Mouse (Mus musculus): Measurements from ENCODE around the gene Nkiras1. TPM values are rescaled to one million over a fixed set of nuclear protein-coding genes. Genes with fewer than 3 reads are reported as not detected.
"Not testable (repeated sequence)": the region's sequence is repeated elsewhere in the genome, so short reads cannot be mapped to it uniquely, and the experiment has no call there.

The Nkiras1 gene
- total and polyA plus RNA-seq, 2 experiments from 2014 or later, result 19.2 to 47.1 TPM

GRCm38 (mm10) chr14:18241786-18242185, 29.1 kb upstream of the Nkiras1 start:
- H3K27me3 ChIP-seq (ENCODE audit: insufficient read depth, low read length), result no peaks in the 10 kb centered on the region
- no peak overlapping the region for H3K9ac ChIP-seq
- no peak for TF ChIP-seq CTCF (IDR thresholded peaks at IDR 0.05; ENCODE audit: low read depth)
- no peak overlapping the region for H3K4me2 ChIP-seq (ENCODE audit: low read depth)
- 93% methylated on average over 4 of the region's 4 CpGs for WGBS
- no peak overlapping the region for H3K27ac ChIP-seq (ENCODE audit: low read depth, low read length)
- H3K4me3 ChIP-seq (ENCODE audit: low read depth, low read length), result no peak overlapping the region
- H3K4me1 ChIP-seq (ENCODE audit: insufficient read depth), result no peaks in the 10 kb centered on the region
- no peak for DNase-seq
- ATAC-seq, result no peak
- no peaks in the 10 kb centered on the region for H3K9me3 ChIP-seq (ENCODE audit: low read length)
- H3K36me3 ChIP-seq (ENCODE audit: insufficient read depth), result no peaks in the 10 kb centered on the region

GRCm38 (mm10) chr14:18242638-18243130, 28.3 kb upstream of the Nkiras1 start:
- no peak overlapping the region for H3K27ac ChIP-seq (ENCODE audit: low read depth, low read length)
- no peak overlapping the region for H3K9ac ChIP-seq
- H3K27me3 ChIP-seq (ENCODE audit: insufficient read depth, low read length), result no peaks in the 10 kb centered on the region
- no peaks in the 10 kb centered on the region for H3K36me3 ChIP-seq (ENCODE audit: insufficient read depth)
- no peak for TF ChIP-seq CTCF (IDR thresholded peaks at IDR 0.05; ENCODE audit: low read depth)
- 88% methylated on average over 21 of the region's 21 CpGs for WGBS
- ATAC-seq, result no peak
- no peak for DNase-seq
- H3K4me2 ChIP-seq (ENCODE audit: low read depth), result no peak overlapping the region
- no peak overlapping the region for H3K4me3 ChIP-seq (ENCODE audit: low read depth, low read length)
- no peaks in the 10 kb centered on the region for H3K4me1 ChIP-seq (ENCODE audit: insufficient read depth)
- H3K9me3 ChIP-seq (ENCODE audit: low read length), result no peaks in the 10 kb centered on the region

DNA sequence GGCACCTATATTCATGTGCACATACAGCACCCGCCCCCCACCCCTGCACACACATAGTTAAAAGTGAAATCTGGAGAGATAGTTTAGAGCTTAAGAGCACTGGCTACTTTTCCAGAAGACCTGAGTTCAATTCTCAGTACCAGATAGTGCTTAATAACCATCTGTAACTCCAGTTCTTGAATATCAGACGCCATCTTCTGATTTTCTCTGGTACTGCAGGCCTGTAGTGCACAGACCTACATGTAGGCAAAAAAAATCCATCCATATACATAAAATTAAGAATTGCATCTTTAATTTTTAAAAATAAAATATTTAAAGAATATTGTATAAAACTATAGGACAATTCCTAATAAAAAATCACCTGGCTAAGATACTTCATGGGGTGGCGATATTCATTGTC, 9.7 kb upstream of the Nkiras1 start:
- no peak overlapping the region for H3K27ac ChIP-seq (ENCODE audit: low read depth, low read length)
- H3K9ac ChIP-seq, result no peak overlapping the region
- H3K9me3 ChIP-seq (ENCODE audit: low read length), result no peaks in the 10 kb centered on the region
- H3K4me1 ChIP-seq (ENCODE audit: insufficient read depth), result no peaks in the 10 kb centered on the region
- WGBS, result 91% methylated on average over 3 of the region's 3 CpGs
- peaks cover 7% of the 10 kb centered on the region for H3K36me3 ChIP-seq (ENCODE audit: insufficient read depth)
- no peaks in the 10 kb centered on the region for H3K27me3 ChIP-seq (ENCODE audit: insufficient read depth, low read length)
- no peak overlapping the region for H3K4me3 ChIP-seq (ENCODE audit: low read depth, low read length)
- DNase-seq (no peak), ATAC-seq (no peak)
- H3K4me2 ChIP-seq (ENCODE audit: low read depth), result no peak overlapping the region
- TF ChIP-seq CTCF (IDR thresholded peaks at IDR 0.05; ENCODE audit: low read depth), result no peak

DNA sequence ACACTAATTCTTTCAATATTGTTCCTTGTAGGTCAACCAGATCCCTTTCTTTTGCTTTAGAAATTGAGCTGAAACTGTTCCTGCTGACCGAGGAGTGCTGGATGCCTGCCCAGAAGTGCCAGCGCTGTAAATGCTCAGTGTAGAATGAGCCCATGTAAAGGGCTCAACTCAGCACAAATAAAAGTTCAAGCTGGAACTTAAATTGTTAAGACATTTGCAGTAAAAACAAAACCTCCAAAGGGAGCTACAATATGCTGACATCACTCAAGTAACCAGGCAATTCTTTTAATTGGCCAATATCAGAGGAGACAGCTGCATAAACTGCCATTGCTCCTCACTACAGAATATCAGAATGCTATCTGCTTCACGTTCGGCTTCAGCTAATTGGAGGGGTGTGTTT, 7.5 kb upstream of the Nkiras1 start:
- H3K36me3 ChIP-seq (ENCODE audit: insufficient read depth), result peaks cover 23% of the 10 kb centered on the region
- no peak overlapping the region for H3K27ac ChIP-seq (ENCODE audit: low read depth, low read length)
- no peak overlapping the region for H3K4me3 ChIP-seq (ENCODE audit: low read depth, low read length)
- ATAC-seq, result peak; percentile 60
- 11% methylated on average over 4 of the region's 4 CpGs for WGBS
- H3K4me1 ChIP-seq (ENCODE audit: insufficient read depth), result 0 out of 2 replicates have a peak, but pooled peaks cover 4% of the 10 kb centered on the region
- H3K27me3 ChIP-seq (ENCODE audit: insufficient read depth, low read length), result no peaks in the 10 kb centered on the region
- DNase-seq, result peak; percentile 44
- no peaks in the 10 kb centered on the region for H3K9me3 ChIP-seq (ENCODE audit: low read length)
- no peak for TF ChIP-seq CTCF (IDR thresholded peaks at IDR 0.05; ENCODE audit: low read depth)
- no peak overlapping the region for H3K4me2 ChIP-seq (ENCODE audit: low read depth)
- H3K9ac ChIP-seq, result no peak overlapping the region

DNA sequence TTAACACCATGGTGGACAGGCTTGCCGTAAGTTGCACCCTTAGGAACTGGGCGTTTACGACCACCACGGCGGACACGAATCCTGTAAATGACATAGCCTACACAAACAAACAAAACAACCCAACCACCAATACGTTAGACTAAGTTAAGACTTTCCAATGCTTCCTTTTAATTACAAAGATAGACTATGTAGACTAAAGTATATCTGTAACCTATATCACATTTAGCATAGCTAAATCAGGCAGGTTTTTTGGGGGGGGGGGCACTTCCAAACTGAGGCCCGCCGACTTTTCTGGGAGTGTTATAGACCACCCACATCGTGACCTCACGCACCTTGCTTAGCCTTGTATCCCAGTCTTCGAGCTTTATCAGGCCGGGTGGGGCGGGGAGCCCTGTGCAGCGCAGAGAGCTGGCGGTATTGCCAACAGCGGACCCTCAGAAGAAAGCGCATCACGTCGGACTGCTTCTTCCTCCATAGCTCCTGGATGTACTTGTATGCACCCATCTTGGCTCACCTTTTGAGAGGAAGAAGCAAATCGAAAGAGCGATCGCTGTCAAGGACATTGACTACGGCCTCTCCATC, 898 bp upstream of the Nkiras1 start:
- WGBS, result under 1% methylated on average over 22 of the region's 24 CpGs
- Histone ChIP-seq H3K4me3 (ENCODE audit: low read depth, low read length) (peak overlapping the region; percentile 89), H3K36me3 (ENCODE audit: insufficient read depth) (peaks cover 18% of the 10 kb centered on the region), H3K4me2 (ENCODE audit: low read depth) (peak overlapping the region; percentile 78), H3K9ac (peak overlapping the region; percentile 99), H3K27ac (ENCODE audit: low read depth, low read length) (peak overlapping the region; percentile 89)
- not testable (repeated sequence) for H3K9me3 ChIP-seq (ENCODE audit: low read length); H3K4me1 ChIP-seq (ENCODE audit: insufficient read depth); DNase-seq; H3K27me3 ChIP-seq (ENCODE audit: insufficient read depth, low read length)
- ATAC-seq, result peak; percentile 1; the same call in 1 of the 2 replicates

DNA sequence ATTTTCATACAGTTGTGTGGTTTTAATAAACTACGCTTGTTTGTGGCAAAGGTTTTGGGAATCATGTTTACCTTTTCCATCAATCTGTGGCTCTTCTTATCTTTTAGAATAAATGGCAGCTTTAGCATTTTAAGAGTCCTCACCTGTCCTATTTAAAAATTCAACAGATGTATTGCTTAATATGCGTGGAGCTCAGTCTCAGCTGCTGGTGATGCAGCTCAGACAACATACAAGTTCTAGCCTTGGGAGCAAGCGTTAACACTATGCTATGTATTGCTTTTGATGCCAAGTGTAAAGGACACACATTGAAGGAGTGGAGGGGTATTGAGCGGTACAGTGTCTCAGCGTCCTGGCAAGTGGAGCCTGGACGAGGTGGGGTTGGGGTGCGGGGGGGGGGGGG, 730 bp downstream of the Nkiras1 start:
- peak overlapping the region; percentile 79 for H3K9ac ChIP-seq
- no peak for TF ChIP-seq CTCF (IDR thresholded peaks at IDR 0.05; ENCODE audit: low read depth)
- peaks cover 15% of the 10 kb centered on the region for H3K36me3 ChIP-seq (ENCODE audit: insufficient read depth)
- ATAC-seq, result no peak
- peak overlapping the region; percentile 89 for H3K4me3 ChIP-seq (ENCODE audit: low read depth, low read length)
- 5% methylated on average over 7 of the region's 7 CpGs for WGBS
- H3K4me1 ChIP-seq (ENCODE audit: insufficient read depth), result 0 out of 2 replicates have a peak, but pooled peaks cover 7% of the 10 kb centered on the region
- H3K4me2 ChIP-seq (ENCODE audit: low read depth), result peak overlapping the region; percentile 66
- H3K9me3 ChIP-seq (ENCODE audit: low read length), result no peaks in the 10 kb centered on the region
- no peaks in the 10 kb centered on the region for H3K27me3 ChIP-seq (ENCODE audit: insufficient read depth, low read length)
- no peak for DNase-seq
- peak overlapping the region; percentile 73 for H3K27ac ChIP-seq (ENCODE audit: low read depth, low read length)

DNA sequence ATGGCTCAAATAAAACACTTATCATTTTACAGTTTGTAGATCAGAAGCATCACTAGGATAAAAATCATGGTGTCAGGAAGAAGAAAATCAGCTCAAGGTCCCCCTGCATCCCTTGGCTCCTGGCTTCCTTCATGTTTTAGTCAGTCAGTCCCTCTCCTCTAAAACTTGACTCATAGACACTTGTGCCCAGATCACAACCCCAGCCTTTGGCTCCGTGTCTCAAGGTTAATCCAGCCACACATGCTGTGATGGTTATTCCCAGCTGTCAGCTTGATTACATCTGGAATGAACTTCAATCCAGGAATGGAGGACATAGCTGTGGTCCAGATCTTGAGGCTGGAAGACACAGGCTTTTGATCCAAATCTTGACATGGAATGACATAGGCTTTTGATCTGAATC, 3.6 kb downstream of the Nkiras1 start:
- 86% methylated on average over 1 of the region's 1 CpGs for WGBS
- no peak for DNase-seq
- no peaks in the 10 kb centered on the region for H3K4me1 ChIP-seq (ENCODE audit: insufficient read depth)
- H3K9ac ChIP-seq, result no peak overlapping the region
- H3K4me3 ChIP-seq (ENCODE audit: low read depth, low read length), result no peak overlapping the region
- TF ChIP-seq CTCF (IDR thresholded peaks at IDR 0.05; ENCODE audit: low read depth), result no peak
- H3K27me3 ChIP-seq (ENCODE audit: insufficient read depth, low read length), result no peaks in the 10 kb centered on the region
- H3K4me2 ChIP-seq (ENCODE audit: low read depth), result no peak overlapping the region
- H3K9me3 ChIP-seq (ENCODE audit: low read length), result no peaks in the 10 kb centered on the region
- H3K27ac ChIP-seq (ENCODE audit: low read depth, low read length), result no peak overlapping the region
- peaks cover 8% of the 10 kb centered on the region; the same call in 1 of the 2 replicates for H3K36me3 ChIP-seq (ENCODE audit: insufficient read depth)
- no peak for ATAC-seq

All from forebrain, postnatal 0 days (tissue).